Mouse (Mus musculus) kidney, embryonic 15.5 days (tissue): ENCODE results near the gene Ehd1. TPM values are rescaled to one million over a fixed set of nuclear protein-coding genes. Genes with fewer than 3 reads are reported as not detected.
"Not testable (repeated sequence)": the region's sequence is repeated elsewhere in the genome, so short reads cannot be mapped to it uniquely, and the experiment has no call there.

Experiments used
- ATAC-seq: fragments of 200-750 bp; cut with Nextera tagmentation; replicated peaks from 2 replicates; pipeline ENCODE4 v1.8.0; 2017; ENCODE audit warnings: moderate TSS enrichment; ENCODE audit not compliant: low FRiP score
- H3K27ac ChIP-seq: fragments of 300-500 bp; sonication (generic); 2 replicates; pipeline ENCODE4 v1.5.1; 2015; ENCODE audit warnings: mild to moderate bottlenecking, inconsistent platforms
- H3K27me3 ChIP-seq: fragments of 300-500 bp; sonication (generic); 2 replicates; pipeline ENCODE4 v1.6.1; 2015; ENCODE audit warnings: inconsistent platforms
- H3K36me3 ChIP-seq: fragments of 300-500 bp; sonication (generic); 2 replicates; pipeline ENCODE4 v1.6.1; 2015; ENCODE audit warnings: inconsistent platforms
- H3K4me1 ChIP-seq: fragments of 300-500 bp; sonication (generic); 2 replicates; pipeline ENCODE4 v1.6.1; 2015; ENCODE audit warnings: inconsistent platforms
- H3K4me2 ChIP-seq: fragments of 300-500 bp; sonication (generic); 2 replicates; pipeline ENCODE4 v1.6.1; 2015; ENCODE audit warnings: moderate library complexity, mild to moderate bottlenecking, inconsistent platforms
- H3K4me3 ChIP-seq: fragments of 300-500 bp; sonication (generic); replicated peaks from 2 replicates; pipeline ENCODE4 v1.5.1; 2015; ENCODE audit warnings: mild to moderate bottlenecking, inconsistent platforms
- H3K9ac ChIP-seq: fragments of 300-500 bp; sonication (generic); 2 replicates; pipeline ENCODE4 v1.6.1; 2015; ENCODE audit warnings: mild to moderate bottlenecking, inconsistent platforms
- H3K9me3 ChIP-seq: fragments of 300-500 bp; sonication (generic); replicated peaks from 2 replicates; pipeline ENCODE4 v1.6.1; 2016; ENCODE audit warnings: inconsistent platforms
- WGBS: fragments of 180-500 bp; shearing (Covaris S2); methylation state at CpG from one replicate; pipeline ENCODE4 v1.1.7; 2015; ENCODE audit warnings: mixed read lengths; 5-methylcytosine and 5-hydroxymethylcytosine counted together
- polyA plus RNA-seq: library from polyadenylated mRNA; unstranded; fragments of >200 nt; fragmentation: Nextera tagmentation; extraction: Ambion mirVana; gene quantifications from 2 replicates; pipeline ENCODE4 v1.2.1, GENCODE M21; 2015

The Ehd1 gene
- polyA plus RNA-seq, 1 experiment from 2014 or later, result 81.8 TPM

- Histone ChIP-seq H3K9me3 (no peaks in the 10 kb centered on the region), H3K4me3 (no peak overlapping the region), H3K9ac (no peak overlapping the region), H3K4me1 (peaks cover 24% of the 10 kb centered on the region), H3K4me2 (no peak overlapping the region), H3K27ac (no peak overlapping the region), H3K36me3 (peaks cover 49% of the 10 kb centered on the region), H3K27me3 (no peaks in the 10 kb centered on the region)
- 91% methylated on average over 5 of the region's 5 CpGs for WGBS
- no peak for ATAC-seq
Measured at GRCm38 (mm10) chr19:6310181-6310580, 33.7 kb downstream of the Ehd1 start.

- H3K4me2 ChIP-seq, result not testable (repeated sequence)
- H3K4me1 ChIP-seq, result peaks cover 16% of the 10 kb centered on the region
Measured at GRCm38 (mm10) chr19:6311783-6312182, 35.3 kb downstream of the Ehd1 start.

GRCm38 (mm10) chr19:6313796-6314195, 37.3 kb downstream of the Ehd1 start:
- Histone ChIP-seq H3K27me3 (no peaks in the 10 kb centered on the region), H3K4me1 (no peaks in the 10 kb centered on the region), H3K9me3 (no peaks in the 10 kb centered on the region), H3K36me3 (peaks cover 85% of the 10 kb centered on the region), H3K27ac (no peak overlapping the region), H3K4me2 (no peak overlapping the region), H3K4me3 (no peak overlapping the region), H3K9ac (no peak overlapping the region)
- WGBS, result 91% methylated on average over 8 of the region's 8 CpGs
- no peak for ATAC-seq

More at GRCm38 (mm10) chr19:6311783-6312182, 35.3 kb downstream of the Ehd1 start:
- not testable (repeated sequence) for H3K27ac ChIP-seq, ATAC-seq, H3K27me3 ChIP-seq, H3K4me3 ChIP-seq, H3K9me3 ChIP-seq, H3K9ac ChIP-seq
- H3K36me3 ChIP-seq, result peaks cover 65% of the 10 kb centered on the region
- WGBS, result 89% methylated on average over 3 of the region's 3 CpGs

DNA sequence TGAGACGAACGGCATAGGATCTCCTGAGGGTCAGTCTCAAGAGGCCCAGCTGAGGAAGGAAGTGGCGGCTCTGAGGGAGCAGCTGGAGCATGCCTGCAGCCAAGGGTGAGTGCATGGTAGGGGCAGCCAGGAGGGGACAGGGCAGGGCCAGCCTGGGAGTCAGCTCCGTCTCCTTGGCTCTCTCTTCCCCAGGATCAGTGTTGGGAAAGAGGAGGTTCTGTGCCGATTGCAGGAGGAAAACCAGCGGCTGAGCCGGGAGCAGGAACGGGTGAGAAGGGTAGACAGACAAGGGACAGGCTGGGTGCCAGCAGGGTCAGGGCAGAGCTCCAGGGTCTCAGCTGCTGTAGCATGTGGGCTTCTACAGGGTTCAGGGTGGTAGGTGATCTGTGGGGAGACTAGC, 38.0 kb downstream of the Ehd1 start:
- H3K4me1 ChIP-seq, result no peaks in the 10 kb centered on the region
- peaks cover 92% of the 10 kb centered on the region for H3K36me3 ChIP-seq
- no peak overlapping the region for H3K4me2 ChIP-seq
- no peak for ATAC-seq
- no peaks in the 10 kb centered on the region for H3K27me3 ChIP-seq
- no peak overlapping the region for H3K4me3 ChIP-seq
- no peak overlapping the region for H3K27ac ChIP-seq
- no peaks in the 10 kb centered on the region for H3K9me3 ChIP-seq
- no peak overlapping the region for H3K9ac ChIP-seq
- WGBS, result 80% methylated on average over 8 of the region's 8 CpGs

- Histone ChIP-seq H3K9me3 (no peaks in the 10 kb centered on the region), H3K27ac (no peak overlapping the region), H3K4me3 (no peak overlapping the region), H3K27me3 (no peaks in the 10 kb centered on the region), H3K36me3 (peaks cover 97% of the 10 kb centered on the region), H3K4me2 (no peak overlapping the region), H3K9ac (no peak overlapping the region), H3K4me1 (no peaks in the 10 kb centered on the region)
- 82% methylated on average over 14 of the region's 14 CpGs for WGBS
- ATAC-seq, result no peak
Measured at GRCm38 (mm10) chr19:6315573-6315972, 39.0 kb downstream of the Ehd1 start.

GRCm38 (mm10) chr19:6318145-6318544, 41.6 kb downstream of the Ehd1 start:
- no peak for ATAC-seq
- H3K36me3 ChIP-seq, result peaks cover 99% of the 10 kb centered on the region
- WGBS, result 91% methylated on average over 12 of the region's 12 CpGs

GRCm38 (mm10) chr19:6321358-6321757, 44.8 kb downstream of the Ehd1 start:
- 81% methylated on average over 8 of the region's 8 CpGs for WGBS
- no peak for ATAC-seq
- H3K9me3 ChIP-seq, result no peaks in the 10 kb centered on the region
- H3K9ac ChIP-seq, result no peak overlapping the region
- H3K27ac ChIP-seq, result 0 out of 2 replicates have a peak overlapping the region, but pooled peaks have one; percentile 18
- H3K4me3 ChIP-seq, result no peak overlapping the region
- H3K4me1 ChIP-seq, result no peaks in the 10 kb centered on the region
- H3K4me2 ChIP-seq, result no peak overlapping the region
- H3K27me3 ChIP-seq, result no peaks in the 10 kb centered on the region
- H3K36me3 ChIP-seq, result peaks cover 81% of the 10 kb centered on the region

More at GRCm38 (mm10) chr19:6318145-6318544, 41.6 kb downstream of the Ehd1 start:
- no peak overlapping the region for H3K9ac ChIP-seq
- no peak overlapping the region for H3K4me3 ChIP-seq
- H3K9me3 ChIP-seq, result no peaks in the 10 kb centered on the region
- H3K4me2 ChIP-seq, result no peak overlapping the region
- no peaks in the 10 kb centered on the region for H3K4me1 ChIP-seq
- H3K27me3 ChIP-seq, result no peaks in the 10 kb centered on the region
- no peak overlapping the region for H3K27ac ChIP-seq

DNA sequence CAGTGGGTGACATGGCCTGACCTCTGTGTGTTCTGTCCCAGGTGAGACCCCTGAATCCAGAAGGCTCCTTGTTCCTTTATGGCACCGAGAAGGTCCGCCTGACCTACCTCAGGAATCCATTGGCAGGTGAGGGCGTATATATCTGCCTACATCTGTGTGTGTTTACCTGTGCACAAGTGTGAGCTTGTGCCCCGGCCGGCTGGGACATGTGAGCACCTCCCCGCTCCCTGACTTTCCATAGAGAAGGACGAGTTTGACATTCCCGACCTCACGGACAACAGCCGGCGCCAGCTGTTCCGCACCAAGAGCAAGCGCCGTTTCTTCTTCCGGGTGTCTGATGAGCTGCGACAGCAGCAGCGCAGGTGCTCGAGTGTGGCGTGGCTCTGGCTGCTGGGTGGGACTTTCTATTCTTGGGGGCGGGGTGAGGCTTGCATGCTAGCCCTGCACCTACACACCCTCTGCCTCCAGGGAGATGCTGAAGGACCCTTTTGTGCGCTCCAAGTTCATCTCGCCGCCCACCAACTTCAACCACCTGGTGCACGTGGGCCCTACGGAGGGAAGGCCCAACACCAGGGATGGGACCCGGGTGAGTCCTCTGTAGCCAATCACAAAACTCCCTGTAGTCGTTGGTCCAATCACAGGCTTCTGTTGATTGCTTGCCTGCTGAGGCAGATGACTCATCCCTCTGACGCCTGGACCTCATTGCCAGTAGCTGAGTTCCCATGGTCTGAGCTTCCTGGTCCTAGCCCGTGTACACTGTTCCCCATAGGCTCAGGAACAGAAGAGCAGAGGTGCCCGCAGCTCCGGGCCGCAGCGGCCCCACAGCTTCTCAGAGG, 45.5 kb downstream of the Ehd1 start:
- Histone ChIP-seq H3K27ac (0 out of 2 replicates have a peak overlapping the region, but pooled peaks have one; percentile 18), H3K4me3 (no peak overlapping the region), H3K27me3 (no peaks in the 10 kb centered on the region), H3K4me2 (no peak overlapping the region), H3K9me3 (no peaks in the 10 kb centered on the region), H3K36me3 (peaks cover 74% of the 10 kb centered on the region), H3K4me1 (no peaks in the 10 kb centered on the region), H3K9ac (no peak overlapping the region)
- ATAC-seq, result no peak
- WGBS, result 78% methylated on average over 33 of the region's 33 CpGs

DNA sequence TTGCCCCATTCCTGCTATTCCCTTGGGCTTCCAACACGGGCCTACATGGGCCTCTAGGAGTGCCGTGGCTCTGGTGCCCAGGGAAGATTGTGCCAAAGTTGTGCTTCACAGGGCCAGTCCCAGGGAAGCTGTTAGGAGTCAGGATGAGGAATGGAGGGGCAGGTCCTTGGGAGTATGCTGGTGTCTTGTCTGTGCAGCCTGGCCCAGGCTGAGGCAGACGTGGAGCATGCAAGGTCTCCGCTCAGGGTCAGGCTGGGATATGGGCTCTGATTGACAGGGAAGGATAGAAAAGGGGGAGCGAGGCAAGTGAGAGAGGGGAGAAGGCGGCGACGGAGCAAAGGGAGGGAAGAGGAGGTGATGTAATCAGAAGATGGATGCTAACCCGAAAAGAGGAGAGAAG, 48.2 kb downstream of the Ehd1 start:
- no peaks in the 10 kb centered on the region for H3K4me1 ChIP-seq
- H3K9ac ChIP-seq, result no peak overlapping the region
- H3K4me2 ChIP-seq, result no peak overlapping the region
- H3K4me3 ChIP-seq, result no peak overlapping the region
- H3K27me3 ChIP-seq, result no peaks in the 10 kb centered on the region
- ATAC-seq, result no peak
- H3K27ac ChIP-seq, result no peak overlapping the region
- WGBS, result 88% methylated on average over 9 of the region's 9 CpGs
- H3K36me3 ChIP-seq, result peaks cover 47% of the 10 kb centered on the region
- no peaks in the 10 kb centered on the region for H3K9me3 ChIP-seq

DNA sequence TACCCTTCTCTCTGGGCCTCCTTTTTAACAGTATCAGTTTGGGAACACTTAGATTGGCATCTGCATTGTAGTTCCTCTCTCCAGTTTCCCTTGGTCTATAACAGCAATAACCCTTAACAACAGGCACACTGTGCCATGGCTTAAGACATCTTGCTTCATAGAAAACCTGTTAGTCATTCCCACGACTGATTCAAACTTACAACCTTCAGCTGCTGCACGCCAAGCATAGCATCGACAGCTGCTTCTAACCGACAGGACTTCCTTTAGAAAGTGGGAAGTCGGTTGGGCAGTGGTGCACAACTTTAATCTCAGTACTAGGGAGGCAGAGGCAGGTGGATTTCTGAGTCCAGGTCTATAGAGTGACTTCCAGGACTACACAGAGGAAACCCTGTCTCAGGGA, 54.7 kb downstream of the Ehd1 start:
- no peak overlapping the region for H3K4me3 ChIP-seq
- no peak overlapping the region for H3K9ac ChIP-seq
- H3K36me3 ChIP-seq, result no peaks in the 10 kb centered on the region
- H3K4me1 ChIP-seq, result peaks cover 22% of the 10 kb centered on the region
- no peaks in the 10 kb centered on the region for H3K9me3 ChIP-seq
- H3K27me3 ChIP-seq, result no peaks in the 10 kb centered on the region
- no peak for ATAC-seq
- H3K27ac ChIP-seq, result no peak overlapping the region
- WGBS, result 56% methylated on average over 5 of the region's 5 CpGs
- H3K4me2 ChIP-seq, result no peak overlapping the region

DNA sequence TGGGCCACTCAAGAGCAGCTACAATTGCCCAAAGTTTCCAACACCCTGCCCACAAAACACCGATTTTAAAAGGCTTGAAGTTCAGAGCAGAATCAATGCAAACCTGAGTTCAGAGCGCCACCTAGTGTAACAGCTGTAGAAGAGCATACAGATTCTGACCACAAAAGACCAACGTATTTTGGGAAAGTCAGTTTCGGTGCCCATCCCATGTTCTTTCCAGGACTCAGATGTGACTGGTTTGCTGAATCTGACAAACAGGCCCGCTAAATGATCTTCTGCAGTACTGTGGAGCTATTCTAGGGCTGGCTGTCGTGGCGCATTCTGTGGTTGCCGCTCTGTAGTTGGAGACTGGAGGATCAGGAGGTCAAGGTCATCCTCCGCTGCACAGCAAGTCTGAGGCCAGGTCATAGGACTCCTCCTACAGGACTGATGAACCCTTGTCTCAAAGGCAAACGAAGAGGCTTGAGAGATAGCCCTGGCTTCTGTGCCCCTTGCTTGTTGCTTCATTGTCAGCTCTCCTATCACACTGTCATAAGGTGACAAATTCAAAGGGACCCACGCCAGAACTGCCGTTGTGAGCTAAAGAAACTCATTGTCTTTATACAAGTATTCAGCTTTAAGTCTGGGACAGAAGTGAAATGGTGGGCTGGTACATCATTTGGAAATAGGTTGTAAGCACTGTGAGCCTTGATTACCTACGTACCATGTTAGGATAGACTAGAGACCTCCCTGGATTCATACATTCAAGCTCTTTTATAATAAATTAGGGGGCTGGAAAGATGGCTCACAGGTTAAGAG, 55.4 kb downstream of the Ehd1 start:
- Histone ChIP-seq H3K4me2 (peak overlapping the region; percentile 50), H3K4me3 (peak overlapping the region; percentile 17; the same call in 1 of the 2 replicates), H3K27me3 (no peaks in the 10 kb centered on the region), H3K9me3 (no peaks in the 10 kb centered on the region), H3K4me1 (peaks cover 29% of the 10 kb centered on the region), H3K36me3 (peaks cover 3% of the 10 kb centered on the region), H3K27ac (no peak overlapping the region), H3K9ac (no peak overlapping the region)
- 19% methylated on average over 13 of the region's 13 CpGs for WGBS
- no peak for ATAC-seq
